Mouse (Mus musculus) retina, postnatal 7 days (tissue): ENCODE data around the gene Poln.

Source experiments
- DNase-seq: peaks from one replicate; pipeline ENCODE4 v3.0.0-alpha.2; 2012; ENCODE audit warnings: low read depth, low spot score

Poln gene

GRCm38 (mm10) chr5:34168950-34169891, at the start of gene Poln, which contains the start of gene Haus3:
Gene Poln, minus strand, starts transcription at chr5:34169448.
Gene Haus3, minus strand, starts transcription at chr5:34169527.
- peak; percentile 95 for DNase-seq

- no peak for DNase-seq
These were observed 49.4 kb upstream of the Poln start for GRCm38 (mm10) chr5:34218672-34219071.

GRCm38 (mm10) chr5:34217756-34218155, 48.5 kb upstream of the Poln start:
- no peak for DNase-seq

- no peak for DNase-seq
These were observed 46.8 kb upstream of the Poln start for GRCm38 (mm10) chr5:34216025-34216424.

- DNase-seq = no peak
These were observed 44.4 kb upstream of the Poln start for GRCm38 (mm10) chr5:34213659-34214058.

GRCm38 (mm10) chr5:34210279-34210678, 41.0 kb upstream of the Poln start:
- peak; percentile 65 for DNase-seq

- no peak for DNase-seq
These were observed 38.3 kb upstream of the Poln start for GRCm38 (mm10) chr5:34207503-34207902.

- no peak for DNase-seq
These were observed 36.5 kb upstream of the Poln start for GRCm38 (mm10) chr5:34205788-34206187.

- DNase-seq = no peak
These were observed 35.7 kb upstream of the Poln start for GRCm38 (mm10) chr5:34204911-34205310.

- no peak for DNase-seq
These were observed 32.8 kb upstream of the Poln start for GRCm38 (mm10) chr5:34202006-34202405.

- no peak for DNase-seq
These were observed 32.1 kb upstream of the Poln start for GRCm38 (mm10) chr5:34201396-34201795.

- DNase-seq = no peak
These were observed 29.4 kb upstream of the Poln start for GRCm38 (mm10) chr5:34198615-34199014.

- DNase-seq = no peak
These were observed 28.0 kb upstream of the Poln start for GRCm38 (mm10) chr5:34197243-34197642.

GRCm38 (mm10) chr5:34196423-34196822, 27.2 kb upstream of the Poln start:
- no peak for DNase-seq

- no peak for DNase-seq
These were observed 26.5 kb upstream of the Poln start for GRCm38 (mm10) chr5:34195786-34196185.

GRCm38 (mm10) chr5:34194975-34195662, 25.9 kb upstream of the Poln start:
- no peak for DNase-seq

- no peak for DNase-seq
These were observed 25.2 kb upstream of the Poln start for GRCm38 (mm10) chr5:34194426-34194825.

GRCm38 (mm10) chr5:34191843-34192242, 22.6 kb upstream of the Poln start:
- DNase-seq = no peak

- no peak for DNase-seq
These were observed 21.8 kb upstream of the Poln start for GRCm38 (mm10) chr5:34191021-34191420.

GRCm38 (mm10) chr5:34189521-34189920, 20.3 kb upstream of the Poln start:
- no peak for DNase-seq

- DNase-seq = no peak
These were observed 19.6 kb upstream of the Poln start for GRCm38 (mm10) chr5:34188856-34189255.

- DNase-seq = peak; percentile 97
These were observed 18.5 kb upstream of the Poln start, which contains the start of gene Mxd4 for GRCm38 (mm10) chr5:34187601-34188316. Gene Mxd4, minus strand, starts transcription at chr5:34187720.
